Mouse (Mus musculus): ENCODE measurements around the gene Pcnx2. TPM values are rescaled to one million over a fixed set of nuclear protein-coding genes. Genes with fewer than 3 reads are reported as not detected.

The Pcnx2 gene
- total and polyA plus RNA-seq, 3 experiments, result not detected

GRCm38 (mm10) chr8:125914386-125914785 is 16.3 kb upstream of the Pcnx2 start:
- Histone ChIP-seq H3K4me2 (ENCODE audit: insufficient read depth, low read depth, poor library complexity, severe bottlenecking) (no peak overlapping the region), H3K4me3 (replicated peaks in 1 of 3; ENCODE audit: low read depth in 2 of 3, low read length in 2 of 3, poor library complexity in 1 of 3) (no peak overlapping the region), H3K9me3 (replicated peaks; ENCODE audit: low read length) (peaks cover 14% of the 10 kb centered on the region), H3K36me3 (replicated peaks in 1 of 2; ENCODE audit: control insufficient read depth in 1 of 2, insufficient read depth in 1 of 2, low read length in 1 of 2) (no peaks in the 10 kb centered on the region), H3K27me3 (replicated peaks) (peaks cover 27% of the 10 kb centered on the region), H3K27ac (ENCODE audit: insufficient read depth, low read depth) (no peak overlapping the region), H3K79me2 (replicated peaks; ENCODE audit: control insufficient read depth, extremely low read depth, insufficient read depth, poor library complexity, severe bottlenecking) (no peaks in the 10 kb centered on the region), H3K9ac (ENCODE audit: insufficient read depth, low read depth) (no peak overlapping the region), H3K4me1 (ENCODE audit: control insufficient read depth in 1 of 2, insufficient read depth in 2 of 2) (no peaks in the 10 kb centered on the region)
- in situ Hi-C loops (cut with MboI; ENCODE audit: low pct_ligation_motif_present, low pct_unique_long_range_greater_than_20kb, low sequenced_read_pairs), result no loop called here
- dilution Hi-C loops (cut with MboI; ENCODE audit: extremely low pct_ligation_motif_present, extremely low pct_unique_long_range_greater_than_20kb, low sequenced_read_pairs), result no loop called here
- TF ChIP-seq TCF12 (IDR thresholded peaks at IDR 0.05; ENCODE audit: low read depth, low read length) (no peak), NRF1 (IDR thresholded peaks at IDR 0.05; ENCODE audit: low read depth, low read length) (no peak), ZKSCAN1 (IDR thresholded peaks at IDR 0.05; ENCODE audit: borderline replicate concordance, low read depth, low read length) (no peak), UBTF (IDR thresholded peaks at IDR 0.05; ENCODE audit: low read depth, low read length) (no peak), BHLHE40 (IDR thresholded peaks at IDR 0.05; ENCODE audit: low read depth, low read length) (no peak), E2F4 (IDR thresholded peaks at IDR 0.05; ENCODE audit: insufficient replicate concordance, low read depth, low read length) (no peak), ZNF384 (IDR thresholded peaks at IDR 0.05; ENCODE audit: low read depth, low read length) (no peak), RAD21 (IDR thresholded peaks at IDR 0.05; ENCODE audit: low read depth, low read length) (no peak), ELF1 (IDR thresholded peaks at IDR 0.05; ENCODE audit: low read depth, low read length) (no peak)
- no peak for DNase-seq (ENCODE audit: extremely low read depth)

DNA sequence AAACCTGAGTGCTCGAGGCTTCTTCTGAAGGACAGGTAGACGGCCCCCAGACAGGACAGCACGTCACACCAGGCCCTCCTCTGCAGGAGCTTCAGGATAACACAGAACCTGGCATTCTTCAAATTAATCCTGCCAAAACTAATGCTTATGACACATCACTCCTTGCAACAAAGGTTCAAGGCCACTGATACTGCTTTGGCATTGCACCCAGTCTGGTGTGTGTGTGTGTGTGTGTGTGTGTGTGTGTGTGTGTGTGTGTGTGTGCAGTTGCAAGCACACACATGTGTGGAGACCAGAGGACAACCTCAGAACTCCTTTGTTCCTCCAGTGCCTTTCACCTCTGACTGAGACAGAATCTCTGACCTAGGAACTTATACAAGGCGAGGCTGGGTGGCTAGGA is 15.1 kb upstream of the Pcnx2 start:
- H3K4me2 ChIP-seq (ENCODE audit: insufficient read depth, low read depth, poor library complexity, severe bottlenecking), result no peak overlapping the region
- H3K4me3 ChIP-seq (replicated peaks in 1 of 3; ENCODE audit: low read depth in 2 of 3, low read length in 2 of 3, poor library complexity in 1 of 3), result no peak overlapping the region
- TF ChIP-seq NRF1 (IDR thresholded peaks at IDR 0.05; ENCODE audit: low read depth, low read length), result no peak
- H3K9me3 ChIP-seq (replicated peaks; ENCODE audit: low read length), result peaks cover 14% of the 10 kb centered on the region
- DNase-seq (ENCODE audit: extremely low read depth), result no peak
- no peak overlapping the region for H3K9ac ChIP-seq (ENCODE audit: insufficient read depth, low read depth)
- H3K79me2 ChIP-seq (replicated peaks; ENCODE audit: control insufficient read depth, extremely low read depth, insufficient read depth, poor library complexity, severe bottlenecking), result no peaks in the 10 kb centered on the region
- in situ Hi-C loops (cut with MboI; ENCODE audit: low pct_ligation_motif_present, low pct_unique_long_range_greater_than_20kb, low sequenced_read_pairs) (no loop called here), dilution Hi-C loops (cut with MboI; ENCODE audit: extremely low pct_ligation_motif_present, extremely low pct_unique_long_range_greater_than_20kb, low sequenced_read_pairs) (no loop called here)
- H3K36me3 ChIP-seq (replicated peaks in 1 of 2; ENCODE audit: control insufficient read depth in 1 of 2, insufficient read depth in 1 of 2, low read length in 1 of 2), result no peaks in the 10 kb centered on the region
- peaks cover 15% of the 10 kb centered on the region for H3K27me3 ChIP-seq (replicated peaks)
- no peak overlapping the region for H3K27ac ChIP-seq (ENCODE audit: insufficient read depth, low read depth)
- H3K4me1 ChIP-seq (ENCODE audit: control insufficient read depth in 1 of 2, insufficient read depth in 2 of 2), result no peaks in the 10 kb centered on the region

- DNase-seq (ENCODE audit: extremely low read depth), result no peak
- H3K9me3 ChIP-seq (replicated peaks; ENCODE audit: low read length), result peaks cover 17% of the 10 kb centered on the region
- no peak overlapping the region for H3K4me2 ChIP-seq (ENCODE audit: insufficient read depth, low read depth, poor library complexity, severe bottlenecking)
- no peaks in the 10 kb centered on the region for H3K36me3 ChIP-seq (replicated peaks in 1 of 2; ENCODE audit: control insufficient read depth in 1 of 2, insufficient read depth in 1 of 2, low read length in 1 of 2)
- no peak overlapping the region for H3K4me3 ChIP-seq (replicated peaks in 1 of 3; ENCODE audit: low read depth in 2 of 3, low read length in 2 of 3, poor library complexity in 1 of 3)
- H3K9ac ChIP-seq (ENCODE audit: insufficient read depth, low read depth), result no peak overlapping the region
- dilution Hi-C loops (cut with MboI; ENCODE audit: extremely low pct_ligation_motif_present, extremely low pct_unique_long_range_greater_than_20kb, low sequenced_read_pairs) (no loop called here), in situ Hi-C loops (cut with MboI; ENCODE audit: low pct_ligation_motif_present, low pct_unique_long_range_greater_than_20kb, low sequenced_read_pairs) (no loop called here)
- H3K27me3 ChIP-seq (replicated peaks), result peaks cover 3% of the 10 kb centered on the region
- TF ChIP-seq ELF1 (IDR thresholded peaks at IDR 0.05; ENCODE audit: low read depth, low read length), result no peak
- TF ChIP-seq PAX5 (IDR thresholded peaks at IDR 0.05; ENCODE audit: low read length), result no peak
- no peak for TF ChIP-seq POLR2AphosphoS2 (IDR thresholded peaks at IDR 0.05; ENCODE audit: low read depth, low read length)
- no peaks in the 10 kb centered on the region for H3K79me2 ChIP-seq (replicated peaks; ENCODE audit: control insufficient read depth, extremely low read depth, insufficient read depth, poor library complexity, severe bottlenecking)
- H3K4me1 ChIP-seq (ENCODE audit: control insufficient read depth in 1 of 2, insufficient read depth in 2 of 2), result no peaks in the 10 kb centered on the region
- no peak overlapping the region for H3K27ac ChIP-seq (ENCODE audit: insufficient read depth, low read depth)
Observed at GRCm38 (mm10) chr8:125911229-125911580, 13.1 kb upstream of the Pcnx2 start.
